Mouse (Mus musculus): Measurements from ENCODE around the gene Gm17651.

Gm17651 gene

GRCm38 (mm10) chr3:97686372-97687117 lies 12.1 kb upstream of the Gm17651 start:
- TF ChIP-seq GATA4 (IDR thresholded peaks at IDR 0.05; ENCODE audit: insufficient replicate concordance, low read length) = no peak

GRCm38 (mm10) chr3:97683560-97684195 lies 9.2 kb upstream of the Gm17651 start:
- TF ChIP-seq GATA4 (IDR thresholded peaks at IDR 0.05; ENCODE audit: insufficient replicate concordance, low read length) = no peak

GRCm38 (mm10) chr3:97682576-97682975 lies 8.1 kb upstream of the Gm17651 start:
- no peak for TF ChIP-seq GATA4 (IDR thresholded peaks at IDR 0.05; ENCODE audit: insufficient replicate concordance, low read length)

- TF ChIP-seq GATA4 (IDR thresholded peaks at IDR 0.05; ENCODE audit: insufficient replicate concordance, low read length) = no peak
Observed at GRCm38 (mm10) chr3:97682159-97682502, 7.6 kb upstream of the Gm17651 start.

GRCm38 (mm10) chr3:97681321-97682158 lies 7.0 kb upstream of the Gm17651 start:
- no peak for TF ChIP-seq GATA4 (IDR thresholded peaks at IDR 0.05; ENCODE audit: insufficient replicate concordance, low read length)

GRCm38 (mm10) chr3:97680631-97681320 lies 6.3 kb upstream of the Gm17651 start:
- TF ChIP-seq GATA4 (IDR thresholded peaks at IDR 0.05; ENCODE audit: insufficient replicate concordance, low read length) = no peak

- TF ChIP-seq GATA4 (IDR thresholded peaks at IDR 0.05; ENCODE audit: insufficient replicate concordance, low read length) = no peak
Observed at GRCm38 (mm10) chr3:97678416-97678815, 3.9 kb upstream of the Gm17651 start.

- TF ChIP-seq GATA4 (IDR thresholded peaks at IDR 0.05; ENCODE audit: insufficient replicate concordance, low read length) = no peak
Observed at GRCm38 (mm10) chr3:97676126-97676525, 1.6 kb upstream of the Gm17651 start.

- TF ChIP-seq GATA4 (IDR thresholded peaks at IDR 0.05; ENCODE audit: insufficient replicate concordance, low read length) = no peak
Observed at GRCm38 (mm10) chr3:97667093-97667675, 7.3 kb downstream of the Gm17651 start.

GRCm38 (mm10) chr3:97666154-97666553 lies 8.3 kb downstream of the Gm17651 start:
- TF ChIP-seq GATA4 (IDR thresholded peaks at IDR 0.05; ENCODE audit: insufficient replicate concordance, low read length) = no peak

- no peak for TF ChIP-seq GATA4 (IDR thresholded peaks at IDR 0.05; ENCODE audit: insufficient replicate concordance, low read length)
Observed at GRCm38 (mm10) chr3:97665525-97665924, 9.0 kb downstream of the Gm17651 start.

- TF ChIP-seq GATA4 (IDR thresholded peaks at IDR 0.05; ENCODE audit: insufficient replicate concordance, low read length) = no peak
Observed at GRCm38 (mm10) chr3:97661206-97661605, 13.3 kb downstream of the Gm17651 start.

GRCm38 (mm10) chr3:97659746-97660145 lies 14.7 kb downstream of the Gm17651 start:
- TF ChIP-seq GATA4 (IDR thresholded peaks at IDR 0.05; ENCODE audit: insufficient replicate concordance, low read length) = no peak

GRCm38 (mm10) chr3:97658426-97659193 lies 15.9 kb downstream of the Gm17651 start:
- TF ChIP-seq GATA4 (IDR thresholded peaks at IDR 0.05; ENCODE audit: insufficient replicate concordance, low read length) = no peak

Measured in liver, adult (tissue).